Mouse (Mus musculus) retina, adult 2 months (tissue): ENCODE results near the gene Gm45717.
"Not testable (repeated sequence)": the region's sequence is repeated elsewhere in the genome, so short reads cannot be mapped to it uniquely, and the experiment has no call there.

Experiments
- DNase-seq: peaks from one replicate; pipeline ENCODE4 v3.0.0-alpha.2; 2012; ENCODE audit warnings: low read depth, low spot score

Gm45717 gene

GRCm38 (mm10) chr7:140968710-140969109 is 13.0 kb upstream of the Gm45717 start:
- DNase-seq: not testable (repeated sequence)

GRCm38 (mm10) chr7:140967862-140968591 is 12.3 kb upstream of the Gm45717 start:
- DNase-seq: no peak

- no peak for DNase-seq
Measured at GRCm38 (mm10) chr7:140966921-140967320, 11.2 kb upstream of the Gm45717 start, which contains the start of gene Ifitm1. Gene Ifitm1, plus strand, starts transcription at chr7:140967221.

- DNase-seq: no peak
Measured at GRCm38 (mm10) chr7:140962733-140963132, 7.0 kb upstream of the Gm45717 start.

GRCm38 (mm10) chr7:140961416-140961815 is 5.7 kb upstream of the Gm45717 start:
- DNase-seq: no peak

- DNase-seq: no peak
Measured at GRCm38 (mm10) chr7:140960026-140960425, 4.3 kb upstream of the Gm45717 start.

- no peak for DNase-seq
Measured at GRCm38 (mm10) chr7:140959181-140959901, 3.6 kb upstream of the Gm45717 start.

- DNase-seq: no peak
Measured at GRCm38 (mm10) chr7:140956556-140956869, 776 bp upstream of the Gm45717 start.

- no peak for DNase-seq
Measured at GRCm38 (mm10) chr7:140955342-140955741, 395 bp downstream of the Gm45717 start.

GRCm38 (mm10) chr7:140954733-140955071 is 1.0 kb downstream of the Gm45717 start:
- no peak for DNase-seq

- DNase-seq: no peak
Measured at GRCm38 (mm10) chr7:140953800-140954732, 1.7 kb downstream of the Gm45717 start.

- no peak for DNase-seq
Measured at GRCm38 (mm10) chr7:140953133-140953532, 2.6 kb downstream of the Gm45717 start.

GRCm38 (mm10) chr7:140952441-140952840 is 3.3 kb downstream of the Gm45717 start:
- no peak for DNase-seq

- no peak for DNase-seq
Measured at GRCm38 (mm10) chr7:140951765-140952164, 4.0 kb downstream of the Gm45717 start.

GRCm38 (mm10) chr7:140951051-140951450 is 4.7 kb downstream of the Gm45717 start:
- DNase-seq: no peak

- DNase-seq: no peak
Measured at GRCm38 (mm10) chr7:140949824-140950530, 5.8 kb downstream of the Gm45717 start, which contains the start of gene Ifitm5. Gene Ifitm5, minus strand, starts transcription at chr7:140950291.

- DNase-seq: no peak
Measured at GRCm38 (mm10) chr7:140949255-140949654, 6.5 kb downstream of the Gm45717 start.

GRCm38 (mm10) chr7:140948161-140948560 is 7.6 kb downstream of the Gm45717 start:
- DNase-seq: no peak

GRCm38 (mm10) chr7:140946980-140947379 is 8.8 kb downstream of the Gm45717 start:
- DNase-seq: no peak

- DNase-seq: no peak
Measured at GRCm38 (mm10) chr7:140946311-140946710, 9.4 kb downstream of the Gm45717 start.

- no peak for DNase-seq
Measured at GRCm38 (mm10) chr7:140945247-140945646, 10.5 kb downstream of the Gm45717 start.
